Mouse (Mus musculus): ENCODE measurements around the gene Enpp3.
"Not testable (repeated sequence)": the region's sequence is repeated elsewhere in the genome, so short reads cannot be mapped to it uniquely, and the experiment has no call there.

The Enpp3 gene

DNA sequence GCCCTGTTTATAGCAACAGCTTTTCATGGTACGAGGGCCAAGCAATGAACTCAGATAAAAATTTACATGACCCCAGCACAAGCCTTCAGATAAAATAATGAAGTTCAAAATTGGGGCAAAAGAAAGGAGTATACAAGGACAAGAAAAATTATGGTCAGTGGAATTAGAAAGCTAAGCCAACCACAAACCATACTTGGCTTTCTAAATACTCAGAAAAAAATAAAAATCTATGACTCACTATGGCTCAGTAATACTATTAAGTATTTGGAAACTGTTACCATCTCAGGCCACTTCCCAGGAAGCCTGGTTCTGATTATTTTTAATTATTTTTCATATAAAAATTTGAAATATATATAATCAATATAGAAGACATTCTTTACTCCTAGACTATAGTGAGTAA is 19.8 kb downstream of the Enpp3 start:
- no peak for DNase-seq (ENCODE audit: low spot score)

DNA sequence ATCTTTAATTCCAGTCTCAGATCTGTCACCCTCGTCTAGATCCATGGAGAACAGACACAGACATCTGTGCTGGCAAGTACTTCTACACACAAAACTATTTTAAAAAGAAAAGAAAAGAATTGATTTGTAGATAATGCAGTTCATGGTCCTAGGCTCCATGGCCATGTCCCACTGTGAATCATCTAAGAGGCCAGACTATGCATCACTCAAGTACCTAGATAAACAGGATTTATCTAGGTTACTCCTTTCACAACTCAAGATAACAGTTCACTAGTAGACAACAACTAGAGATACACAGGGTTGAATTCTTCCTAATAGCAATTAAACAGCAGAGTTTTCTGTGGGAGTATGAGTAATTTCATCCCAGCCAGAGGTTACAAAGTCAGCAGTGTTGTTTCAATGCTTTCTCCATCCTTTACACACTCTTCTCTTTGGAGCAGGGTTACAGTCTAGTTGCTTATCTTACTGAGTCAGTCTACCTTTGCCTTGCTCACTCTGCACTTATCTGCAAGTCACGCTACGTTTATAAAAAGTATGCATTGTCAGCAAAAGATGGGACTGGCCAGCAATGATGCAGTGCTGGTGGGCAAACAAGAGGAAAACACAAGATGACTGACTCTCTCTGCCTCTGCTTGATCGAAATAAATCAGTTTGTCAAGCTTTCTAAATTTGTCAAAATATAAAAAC is 20.5 kb downstream of the Enpp3 start:
- no peak for DNase-seq (ENCODE audit: low spot score)

DNA sequence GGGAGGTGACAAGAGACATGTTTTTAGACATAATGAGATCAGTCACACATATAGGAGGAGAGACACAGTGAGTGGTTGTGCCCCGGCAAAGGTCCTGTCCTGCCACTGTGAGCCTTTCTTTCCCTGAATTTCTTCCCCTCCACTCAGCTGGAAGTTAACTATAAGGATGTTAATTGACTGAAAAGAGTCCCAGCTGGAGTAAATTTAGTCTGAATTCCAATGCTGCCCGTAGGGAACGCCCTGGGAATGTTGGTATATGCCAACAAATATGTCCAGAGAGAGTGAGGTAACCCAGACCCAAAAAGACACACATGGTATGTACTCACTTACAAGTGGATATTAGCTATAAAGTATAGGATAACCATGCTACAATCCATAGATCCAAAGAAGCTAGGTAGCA is 23.1 kb downstream of the Enpp3 start:
- no peak for DNase-seq (ENCODE audit: low spot score)

DNA sequence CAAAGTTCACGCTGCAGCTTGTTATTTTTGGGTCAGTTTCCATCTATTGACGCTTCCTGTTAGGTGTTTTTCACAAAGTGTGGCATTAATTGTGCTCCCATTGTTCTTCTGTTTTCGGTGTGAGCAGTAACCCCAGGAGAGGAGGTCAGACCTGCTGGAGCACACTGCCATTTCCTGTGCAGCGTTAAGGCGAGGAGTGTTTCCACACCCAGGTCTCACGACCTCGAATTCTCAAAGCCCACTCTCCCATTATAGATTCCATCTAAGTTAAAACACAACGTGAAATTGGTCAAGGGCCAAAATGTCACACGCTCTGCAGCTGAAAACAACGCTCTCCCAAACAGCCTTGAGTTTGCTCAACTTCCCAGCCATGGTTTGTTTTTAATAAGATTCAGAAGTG is 32.0 kb downstream of the Enpp3 start:
- no peak for DNase-seq (ENCODE audit: low spot score)

DNA sequence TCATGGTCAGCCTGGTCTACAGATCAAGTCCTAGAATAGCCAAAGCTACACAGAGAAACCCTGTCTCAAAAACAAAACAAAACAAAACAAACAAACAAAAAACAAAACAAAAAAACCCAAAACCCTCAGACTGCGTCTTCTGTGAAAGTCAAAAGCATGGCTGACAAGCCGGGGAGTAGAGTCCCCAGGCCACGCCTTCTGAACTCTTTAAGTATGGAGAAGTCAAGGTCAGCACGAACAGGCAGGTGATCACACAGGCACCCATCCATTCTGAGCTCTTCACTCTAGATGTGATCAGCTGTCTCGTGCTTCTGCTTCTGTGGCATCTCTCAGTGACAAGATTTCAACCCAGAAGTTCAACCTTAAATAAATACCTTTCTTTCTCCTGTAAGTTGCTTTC is 35.9 kb downstream of the Enpp3 start:
- DNase-seq (ENCODE audit: low spot score) = no peak

DNA sequence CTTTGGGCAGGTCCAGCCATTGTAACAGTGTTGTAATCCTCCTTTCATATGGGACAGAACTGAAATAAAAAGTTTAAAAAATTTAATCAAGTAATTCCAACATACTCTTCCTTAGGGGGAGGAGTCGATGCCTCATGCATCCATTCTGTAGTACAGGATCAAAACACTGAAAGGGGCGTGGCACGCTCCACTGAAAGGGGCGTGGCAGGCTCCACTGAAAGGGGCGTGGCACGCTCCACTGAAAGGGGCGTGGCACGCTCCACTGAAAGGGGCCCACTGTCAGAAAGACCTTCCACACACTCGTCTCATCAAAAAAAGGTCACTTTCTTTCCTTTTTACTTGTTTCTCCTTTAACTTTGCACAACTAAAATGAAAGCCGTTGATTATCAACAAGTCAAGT is 36.7 kb downstream of the Enpp3 start:
- DNase-seq (ENCODE audit: low spot score) = no peak

DNA sequence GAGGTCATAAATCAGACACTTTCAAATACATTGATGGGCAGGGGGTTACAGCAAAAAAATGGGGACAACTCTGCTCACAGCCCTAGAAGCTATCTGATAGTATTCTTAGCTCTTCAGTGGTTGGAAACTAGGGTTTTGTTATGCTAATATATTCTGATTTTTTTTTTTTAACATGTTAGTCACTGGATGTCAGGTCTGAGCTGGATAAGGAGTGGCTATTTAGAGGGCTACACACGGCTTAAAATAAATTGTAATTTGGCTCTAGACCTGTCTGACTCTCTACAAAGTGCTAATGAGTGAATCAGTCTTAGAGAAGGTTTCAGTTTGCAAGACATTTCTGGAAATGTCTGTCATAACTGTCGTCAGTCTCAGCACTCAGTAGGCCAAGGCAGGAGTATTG is 37.5 kb downstream of the Enpp3 start:
- no peak for DNase-seq (ENCODE audit: low spot score)

DNA sequence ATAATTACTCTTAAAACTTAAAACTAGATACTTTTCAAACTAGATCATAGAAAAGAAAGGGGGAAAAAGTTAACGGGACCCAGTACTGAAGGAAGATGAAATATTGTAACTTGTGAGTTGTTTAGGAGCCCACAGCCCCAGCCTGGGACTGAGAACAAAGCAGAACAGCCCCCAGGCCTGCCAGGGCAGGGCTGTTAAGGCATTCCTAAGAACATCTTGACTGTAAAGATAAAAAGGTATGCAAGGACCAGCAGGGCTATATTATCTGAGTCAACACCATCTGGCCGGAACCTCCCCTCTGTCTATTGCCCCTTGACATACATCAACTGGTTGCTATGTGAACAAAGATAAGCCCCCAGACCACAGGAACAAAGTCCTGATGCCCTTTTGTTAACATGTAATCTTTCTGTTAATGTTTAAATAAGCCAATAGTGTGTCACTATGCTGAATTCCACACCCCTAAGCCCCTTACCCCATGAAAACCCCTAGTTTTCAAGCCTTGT is 39.8 kb downstream of the Enpp3 start:
- not testable (repeated sequence) for DNase-seq (ENCODE audit: low spot score)

DNA sequence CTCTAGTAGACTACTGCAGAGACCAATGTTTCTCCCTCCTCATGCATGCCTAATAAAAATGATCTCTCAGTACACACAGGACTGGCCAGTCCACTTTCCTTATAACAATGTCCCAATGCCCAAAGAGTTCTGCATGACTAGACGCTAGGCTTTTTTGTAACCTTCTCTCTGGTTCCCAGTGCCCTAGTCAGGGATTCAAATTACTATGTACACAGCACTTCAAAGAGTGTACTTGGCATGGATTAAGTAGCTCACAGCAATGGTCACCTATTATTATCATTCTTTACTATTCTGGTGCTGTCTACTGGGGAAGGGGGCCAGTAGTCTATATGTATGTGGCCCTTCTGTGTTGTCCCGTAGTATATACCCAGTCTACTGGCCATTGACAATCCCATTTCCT is 40.8 kb downstream of the Enpp3 start:
- no peak for DNase-seq (ENCODE audit: low spot score)

DNA sequence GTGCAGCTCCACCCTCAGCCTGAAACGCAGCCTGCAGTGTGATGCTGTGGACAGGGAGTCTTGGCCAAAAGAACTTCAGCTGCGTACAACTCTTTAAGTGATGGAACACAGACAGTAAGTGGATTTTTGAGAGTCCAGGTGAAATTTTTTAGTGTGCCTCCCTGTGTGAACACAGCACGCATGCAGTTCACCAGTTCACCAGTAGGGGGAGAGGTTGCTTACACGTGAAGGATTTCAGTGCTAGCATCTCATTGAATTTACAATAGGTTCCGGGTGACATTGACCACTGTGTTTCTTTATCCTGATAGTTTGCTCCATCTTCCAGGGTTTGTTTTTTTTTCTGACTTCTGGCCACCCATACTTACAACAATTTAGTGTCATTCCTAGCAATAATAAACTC is 45.4 kb downstream of the Enpp3 start:
- peak; percentile 55 for DNase-seq (ENCODE audit: low spot score)

DNA sequence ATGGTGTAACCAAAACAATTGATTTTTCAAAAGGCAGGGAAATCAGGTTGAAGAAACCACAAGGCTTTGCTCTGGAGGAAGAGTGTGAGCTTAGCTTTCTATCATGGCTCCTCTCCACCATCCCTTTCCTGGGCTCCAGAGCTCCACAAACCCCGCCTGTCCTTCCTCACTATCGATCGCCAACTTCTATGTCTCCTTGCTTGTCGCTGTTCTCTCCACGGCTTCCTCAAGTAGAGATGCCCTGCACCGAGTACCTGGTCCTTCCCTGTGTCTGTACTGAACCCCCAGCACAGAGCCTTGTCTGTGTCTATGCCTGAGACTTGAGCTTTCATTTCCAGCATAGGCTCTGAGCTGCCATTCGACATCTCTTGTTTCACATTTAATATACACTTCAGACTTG is 49.9 kb downstream of the Enpp3 start:
- no peak for DNase-seq (ENCODE audit: low spot score)

DNA sequence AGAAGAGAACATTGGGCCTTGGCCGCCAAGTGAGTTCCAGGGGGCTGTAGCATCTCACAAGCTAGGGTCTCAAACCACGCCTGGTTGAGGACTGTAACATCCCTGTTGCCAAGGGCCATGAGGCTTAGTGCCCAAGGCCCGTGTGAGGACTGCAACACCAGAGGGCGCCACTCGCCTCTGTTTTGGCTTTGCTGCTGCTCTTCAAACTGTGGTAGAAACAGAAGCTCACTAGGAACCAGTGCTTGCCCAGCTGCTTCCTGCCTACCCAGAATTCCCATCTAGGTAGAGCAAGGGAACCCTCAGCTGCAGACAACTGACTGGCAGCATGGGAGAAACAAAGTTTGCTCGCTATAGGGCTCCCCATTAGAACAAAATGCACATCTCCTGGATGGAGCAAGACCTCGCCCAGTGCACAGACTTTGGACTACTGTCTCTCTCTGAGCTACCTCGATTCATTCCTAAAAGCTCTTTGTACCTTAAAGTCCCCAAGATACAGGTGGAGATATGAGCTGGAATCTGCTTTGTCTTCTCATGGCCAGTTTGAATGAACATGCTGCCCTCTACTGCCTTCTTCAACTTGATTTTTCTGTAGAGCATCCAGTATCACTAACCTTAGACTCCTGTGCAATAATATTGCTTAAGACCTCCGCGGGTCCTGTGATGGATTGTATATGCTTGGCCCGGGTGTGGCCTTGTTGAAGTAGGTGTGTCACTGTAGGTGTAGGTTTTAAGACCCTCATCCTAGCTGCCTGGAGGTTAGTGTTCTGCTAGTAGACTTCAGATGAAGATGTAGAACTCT is 52.7 kb downstream of the Enpp3 start:
- DNase-seq (ENCODE audit: low spot score) = peak; percentile 50

DNA sequence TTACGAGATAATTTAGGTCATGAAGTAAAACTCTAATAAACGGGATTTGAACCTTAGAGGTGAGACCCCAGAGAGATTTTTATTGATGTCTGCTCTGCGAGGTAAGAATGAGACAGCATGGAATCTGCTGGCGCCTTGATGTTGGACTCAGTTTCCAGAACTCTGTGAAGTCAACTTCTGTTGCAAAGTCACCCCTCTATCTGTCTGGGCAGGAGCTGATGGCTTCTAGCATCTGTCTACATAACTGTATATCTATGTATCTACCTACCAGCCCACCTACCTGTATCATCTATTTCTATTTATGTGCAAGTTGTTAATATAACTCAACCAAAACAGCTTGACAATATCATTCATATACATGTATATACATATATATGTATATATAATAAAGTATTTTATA is 57.3 kb downstream of the Enpp3 start:
- DNase-seq (ENCODE audit: low spot score) = no peak

DNA sequence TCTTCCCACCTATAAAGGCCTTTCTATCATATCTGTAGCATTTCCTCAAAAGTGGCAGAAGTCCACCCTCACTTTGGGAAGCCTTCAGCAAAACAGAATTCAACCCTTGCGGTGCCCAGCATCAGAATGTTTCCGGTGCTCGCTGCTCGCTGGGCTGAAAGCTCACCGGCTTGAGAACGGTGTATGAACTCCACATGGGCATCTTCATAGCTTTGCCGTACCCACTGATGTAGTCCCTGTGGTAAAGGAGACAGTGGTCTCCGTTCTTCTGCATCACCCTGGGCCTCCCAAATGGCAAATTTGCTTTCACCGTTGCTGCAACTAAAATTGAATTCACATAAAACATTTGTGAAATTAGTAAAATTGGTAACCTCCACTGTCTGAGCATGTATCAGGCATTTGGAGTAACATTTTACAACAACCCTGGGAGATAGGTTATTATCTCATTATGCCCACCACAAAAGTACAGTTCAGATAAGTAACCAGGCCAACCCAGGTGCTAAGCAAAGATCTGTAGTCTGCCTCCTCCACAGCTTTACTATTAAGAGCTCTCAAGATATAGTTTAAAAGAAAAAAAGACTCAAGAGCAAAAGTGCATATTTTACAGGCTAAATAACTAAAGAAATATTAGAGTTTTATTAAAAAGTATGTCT is 57.9 kb downstream of the Enpp3 start:
- DNase-seq (ENCODE audit: low spot score) = no peak

DNA sequence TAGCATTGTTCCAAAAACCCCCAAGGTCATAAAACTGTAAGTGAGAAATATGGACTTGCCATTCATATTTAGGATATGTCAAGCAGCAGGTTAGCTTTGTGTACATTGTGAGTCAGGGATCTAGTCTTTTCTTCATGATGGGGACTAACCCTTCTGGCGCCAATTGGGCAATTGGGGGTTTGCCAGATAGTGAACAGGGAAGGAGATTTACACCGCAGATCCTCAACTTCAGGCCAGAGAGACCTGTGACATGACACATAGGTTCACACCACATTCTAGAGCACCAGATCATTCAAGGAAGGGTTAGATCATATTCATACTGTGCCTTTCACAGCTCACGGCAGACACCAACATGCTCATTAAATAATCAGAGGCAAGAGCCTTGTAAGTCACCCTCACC is 58.7 kb downstream of the Enpp3 start:
- DNase-seq (ENCODE audit: low spot score) = no peak

DNA sequence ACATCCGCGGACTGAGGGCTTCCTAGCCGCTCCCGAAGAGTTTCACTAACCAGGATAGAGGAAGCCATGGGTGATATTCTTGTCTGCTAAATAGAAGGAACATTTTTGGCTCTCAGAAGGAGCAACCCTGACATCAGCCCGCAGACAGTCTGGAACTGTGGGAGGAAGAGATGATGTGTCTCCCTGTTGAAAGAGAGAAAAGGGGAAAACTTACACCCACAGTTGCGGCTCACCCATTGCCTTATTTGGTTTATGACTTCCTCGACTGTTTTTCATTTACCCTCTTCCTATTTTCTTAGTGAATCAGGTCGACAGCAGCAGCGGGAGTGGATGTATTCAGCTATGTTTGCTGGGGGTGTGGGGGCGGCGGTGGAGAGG is 64.0 kb downstream of the Enpp3 start:
- no peak for DNase-seq (ENCODE audit: low spot score)

DNA sequence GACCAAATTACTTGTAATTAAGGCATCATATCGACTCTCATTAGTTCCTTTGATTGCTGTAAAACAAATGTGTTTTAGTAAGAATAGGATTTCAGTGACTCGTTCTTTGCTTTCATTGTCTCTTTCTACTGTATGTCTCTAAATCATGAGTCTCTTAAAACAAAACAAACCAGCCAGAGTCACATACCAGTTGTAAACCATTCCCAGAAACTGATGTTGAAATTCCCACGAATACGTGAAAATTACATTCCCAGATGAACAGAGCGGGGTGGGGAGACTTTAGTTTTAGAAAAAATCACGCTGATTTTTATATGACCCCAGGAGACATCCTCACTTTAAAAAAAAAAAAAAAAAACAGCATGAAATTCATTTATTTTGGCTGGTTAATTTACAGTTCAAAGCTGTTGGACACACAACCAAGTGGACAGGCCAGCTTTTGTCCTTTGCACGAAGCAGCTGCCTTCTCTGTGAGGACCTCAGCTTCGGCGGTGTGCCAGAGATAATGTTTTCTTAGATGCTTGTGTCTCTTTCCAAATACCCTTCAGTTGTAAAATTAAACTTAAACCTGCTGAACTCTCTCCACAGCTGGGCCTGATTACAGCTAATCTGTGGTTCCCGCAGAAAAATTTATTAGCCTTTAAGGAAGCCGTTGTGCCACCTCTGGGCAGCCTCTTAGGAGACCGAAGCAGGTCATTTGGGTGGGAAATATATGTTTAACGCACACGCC is 64.5 kb downstream of the Enpp3 start:
- DNase-seq (ENCODE audit: low spot score) = no peak

DNA sequence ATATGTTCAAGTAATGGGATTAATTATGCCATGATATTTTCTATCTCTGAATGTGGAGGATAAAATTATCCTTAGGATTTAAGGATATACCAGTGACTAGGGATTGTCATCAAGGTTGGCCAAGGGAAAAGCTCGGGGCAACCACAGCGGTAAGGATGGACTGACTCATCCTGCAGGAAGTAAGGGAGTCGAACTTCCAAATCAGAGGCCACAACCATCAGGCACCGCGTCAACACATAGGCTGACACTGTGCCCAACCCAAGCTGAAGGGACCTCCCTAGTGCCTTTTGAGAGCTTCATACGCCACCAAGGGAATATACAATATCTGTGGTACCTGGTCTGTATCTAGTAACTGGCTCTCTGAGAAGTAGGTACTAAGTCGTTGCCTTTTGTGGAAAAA is 73.1 kb downstream of the Enpp3 start:
- DNase-seq (ENCODE audit: low spot score) = no peak

DNA sequence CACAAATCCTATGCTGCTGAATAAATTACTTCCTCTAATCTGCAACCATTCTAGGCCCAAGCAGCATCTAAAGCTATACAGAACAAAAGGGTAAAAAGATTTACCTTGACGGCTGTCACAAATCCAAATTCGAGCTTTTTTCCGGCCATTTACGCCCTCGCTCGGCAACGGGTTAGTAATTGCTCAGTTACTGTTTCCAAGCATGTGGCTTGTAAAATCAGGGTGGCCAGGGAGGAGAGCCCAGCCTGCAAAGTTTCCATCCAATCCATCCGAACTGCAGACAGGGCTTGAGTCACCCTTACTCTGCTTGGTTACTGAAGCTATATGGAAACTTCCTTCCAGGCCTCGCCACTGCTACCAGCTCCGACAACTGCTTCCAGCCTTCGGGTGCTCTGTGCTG is 74.9 kb downstream of the Enpp3 start:
- no peak for DNase-seq (ENCODE audit: low spot score)

DNA sequence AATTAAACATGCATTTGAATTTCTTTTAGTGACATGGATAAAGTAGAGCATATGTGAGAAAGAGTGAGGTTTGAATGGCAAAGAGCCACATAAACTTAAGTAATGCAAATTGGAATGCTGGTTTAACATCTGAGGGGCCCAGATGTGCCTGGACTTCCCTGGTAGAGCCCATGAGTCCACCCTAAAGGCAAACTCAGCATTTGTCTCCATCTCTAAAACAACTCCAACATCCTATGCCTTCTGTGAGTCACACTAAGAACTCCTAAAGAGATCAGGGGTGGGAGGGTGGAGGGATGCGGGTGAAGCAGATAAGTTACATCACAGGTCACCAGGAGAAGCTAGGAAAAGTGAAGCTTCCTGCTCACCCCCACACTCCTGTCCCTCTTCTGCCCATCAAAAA is 76.6 kb downstream of the Enpp3 start:
- no peak for DNase-seq (ENCODE audit: low spot score)

DNA sequence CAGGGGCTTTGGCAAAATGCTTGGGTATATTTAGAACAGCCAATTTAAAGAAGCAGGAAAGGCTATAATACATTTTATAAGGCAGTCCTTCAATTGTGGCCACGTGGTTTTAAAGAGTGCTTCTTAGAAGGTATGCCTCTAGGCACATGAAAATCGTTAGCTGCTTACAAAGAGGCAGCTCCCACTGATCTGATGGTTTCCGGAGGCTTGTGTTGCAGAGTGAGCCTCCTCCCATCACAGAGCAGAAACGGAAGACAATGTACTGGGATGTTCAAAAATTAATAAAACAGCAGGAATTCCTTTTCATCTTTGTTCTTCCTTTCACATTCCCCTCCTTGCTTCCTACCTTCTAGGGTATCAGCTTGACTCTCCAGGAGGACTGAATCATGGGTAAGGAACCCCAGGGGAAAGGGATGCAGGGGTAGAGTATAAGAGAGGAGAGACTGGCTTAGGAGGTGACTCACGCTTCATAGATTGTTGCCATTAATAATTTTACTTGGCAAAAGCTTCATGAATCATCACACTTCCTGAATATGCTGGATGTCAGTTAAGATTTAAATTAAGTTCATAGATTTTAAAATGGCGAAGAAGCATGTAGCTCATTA is 77.4 kb downstream of the Enpp3 start:
- DNase-seq (ENCODE audit: low spot score) = no peak

DNA sequence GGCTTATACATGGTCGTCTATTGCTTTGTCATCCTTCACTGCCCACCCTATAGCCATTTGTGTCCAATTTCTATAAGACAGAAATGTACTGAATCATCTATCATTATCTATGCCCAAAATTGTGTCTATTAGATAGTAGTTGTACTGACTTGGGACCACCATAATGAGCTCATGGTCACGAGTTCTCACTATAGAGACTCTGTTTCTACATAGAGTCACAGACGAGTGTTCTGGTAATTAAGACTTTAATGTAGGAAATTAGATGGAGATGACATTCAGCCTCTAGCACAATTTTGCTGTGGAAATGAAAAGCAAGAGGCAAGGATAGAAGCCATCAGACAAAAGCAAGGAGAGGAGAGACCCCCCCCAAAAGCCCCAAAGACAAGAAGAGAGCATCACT is 78.0 kb downstream of the Enpp3 start:
- DNase-seq (ENCODE audit: low spot score) = no peak
